Mouse (Mus musculus) gastrocnemius, postnatal 25 days (tissue): ENCODE results near the gene Raver2. TPM values are rescaled to one million over a fixed set of nuclear protein-coding genes. Genes with fewer than 3 reads are reported as not detected.

Source experiments
- DNase-seq: peaks from one replicate; pipeline ENCODE4 v3.0.0; 2022
- total RNA-seq, 2 experiments: library from RNA; stranded (reverse); gene quantifications; 1 replicate in 1 of 2; 2 replicates in 1 of 2; pipeline ENCODE4 v1.2.3; 2021

Raver2 gene
- total RNA-seq, 2 experiments from 2014 or later: 2.9 to 11.3 TPM

- DNase-seq: no peak
These were observed 24.5 kb downstream of the Raver2 start for GRCm38 (mm10) chr4:101093292-101093691.

GRCm38 (mm10) chr4:101107122-101107521 lies 38.3 kb downstream of the Raver2 start:
- DNase-seq: no peak

GRCm38 (mm10) chr4:101121002-101121401 lies 52.2 kb downstream of the Raver2 start:
- no peak for DNase-seq

- no peak for DNase-seq
These were observed 66.2 kb downstream of the Raver2 start for GRCm38 (mm10) chr4:101135013-101135412.

- DNase-seq: no peak
These were observed 67.1 kb downstream of the Raver2 start for GRCm38 (mm10) chr4:101135909-101136308.

GRCm38 (mm10) chr4:101137975-101138374 lies 69.2 kb downstream of the Raver2 start:
- DNase-seq: no peak

- DNase-seq: no peak
These were observed 73.0 kb downstream of the Raver2 start for GRCm38 (mm10) chr4:101141768-101142167.

- DNase-seq: no peak
These were observed 75.1 kb downstream of the Raver2 start for GRCm38 (mm10) chr4:101143901-101144300.

GRCm38 (mm10) chr4:101144361-101144760 lies 75.6 kb downstream of the Raver2 start:
- no peak for DNase-seq

- DNase-seq: no peak
These were observed 76.0 kb downstream of the Raver2 start for GRCm38 (mm10) chr4:101144790-101145189.

- DNase-seq: peak; percentile 33
These were observed 77.4 kb downstream of the Raver2 start for GRCm38 (mm10) chr4:101146047-101146745.

- DNase-seq: no peak
These were observed 78.3 kb downstream of the Raver2 start for GRCm38 (mm10) chr4:101146891-101147655.

- no peak for DNase-seq
These were observed 86.8 kb downstream of the Raver2 start for GRCm38 (mm10) chr4:101155541-101155940.

GRCm38 (mm10) chr4:101157476-101157875 lies 88.7 kb downstream of the Raver2 start:
- DNase-seq: no peak

GRCm38 (mm10) chr4:101158282-101158681 lies 89.5 kb downstream of the Raver2 start:
- DNase-seq: no peak

GRCm38 (mm10) chr4:101159191-101159764 lies 90.5 kb downstream of the Raver2 start:
- DNase-seq: no peak

GRCm38 (mm10) chr4:101160821-101161220 lies 92.0 kb downstream of the Raver2 start:
- no peak for DNase-seq

GRCm38 (mm10) chr4:101164189-101164588 lies 95.4 kb downstream of the Raver2 start:
- DNase-seq: no peak

- DNase-seq: no peak
These were observed 95.9 kb downstream of the Raver2 start for GRCm38 (mm10) chr4:101164673-101165072.

- no peak for DNase-seq
These were observed 97.0 kb downstream of the Raver2 start for GRCm38 (mm10) chr4:101165776-101166175.

- DNase-seq: no peak
These were observed 99.0 kb downstream of the Raver2 start for GRCm38 (mm10) chr4:101167777-101168176.

- DNase-seq: peak; percentile 20
These were observed 99.5 kb downstream of the Raver2 start for GRCm38 (mm10) chr4:101168189-101168778.

GRCm38 (mm10) chr4:101172738-101173137 lies 104.0 kb downstream of the Raver2 start:
- DNase-seq: peak; percentile 25
